Mouse (Mus musculus) heart, embryonic 13.5 days (tissue): ENCODE results near the gene Cyp2c70. TPM values are rescaled to one million over a fixed set of nuclear protein-coding genes. Genes with fewer than 3 reads are reported as not detected.
"Not testable (repeated sequence)": the region's sequence is repeated elsewhere in the genome, so short reads cannot be mapped to it uniquely, and the experiment has no call there.

Experiments
- ATAC-seq: fragments of 200-750 bp; cut with Nextera tagmentation; 2 replicates; pipeline ENCODE4 v1.8.0; 2017; ENCODE audit warnings: moderate TSS enrichment; ENCODE audit not compliant: insufficient number of reproducible peaks, low FRiP score, low TSS enrichment; ENCODE audit errors: extremely low read depth
- H3K27ac ChIP-seq: fragments of 300-500 bp; sonication (generic); replicated peaks from 2 replicates; pipeline ENCODE4 v1.5.1; 2015; ENCODE audit warnings: moderate library complexity, mild to moderate bottlenecking, inconsistent platforms
- H3K27me3 ChIP-seq: fragments of 300-500 bp; sonication (generic); replicated peaks from 2 replicates; pipeline ENCODE4 v1.6.1; 2015; ENCODE audit warnings: mild to moderate bottlenecking, inconsistent platforms
- H3K36me3 ChIP-seq: fragments of 300-500 bp; sonication (generic); 2 replicates; pipeline ENCODE4 v1.6.1; 2015; ENCODE audit warnings: mild to moderate bottlenecking, inconsistent platforms
- H3K4me1 ChIP-seq: fragments of 300-500 bp; sonication (generic); 2 replicates; pipeline ENCODE4 v1.6.1; 2015; ENCODE audit warnings: inconsistent platforms
- H3K4me2 ChIP-seq: fragments of 300-500 bp; sonication (generic); 2 replicates; pipeline ENCODE4 v1.6.1; 2015; ENCODE audit warnings: inconsistent platforms, mild to moderate bottlenecking, moderate library complexity
- H3K4me3 ChIP-seq: fragments of 300-500 bp; sonication (generic); 2 replicates; pipeline ENCODE4 v1.5.1; 2015; ENCODE audit warnings: moderate library complexity, mild to moderate bottlenecking, inconsistent platforms
- H3K9ac ChIP-seq: fragments of 300-500 bp; sonication (generic); 2 replicates; pipeline ENCODE4 v1.6.1; 2015; ENCODE audit warnings: inconsistent platforms, mild to moderate bottlenecking, moderate library complexity
- H3K9me3 ChIP-seq: fragments of 300-500 bp; sonication (generic); 2 replicates; pipeline ENCODE4 v1.6.1; 2016; ENCODE audit warnings: inconsistent platforms
- WGBS: fragments of 180-500 bp; shearing (Covaris S2); methylation state at CpG from one replicate; pipeline ENCODE4 v1.1.7; 2015; ENCODE audit warnings: mixed read lengths; 5-methylcytosine and 5-hydroxymethylcytosine counted together
- polyA plus RNA-seq: library from polyadenylated mRNA; unstranded; fragments of >200 nt; fragmentation: Nextera tagmentation; extraction: Ambion mirVana; gene quantifications from 2 replicates; pipeline ENCODE4 v1.2.1, GENCODE M21; 2015

Cyp2c70 gene
- polyA plus RNA-seq, 1 experiment from 2014 or later, result not detected

GRCm38 (mm10) chr19:40183600-40183999 is 3.5 kb downstream of the Cyp2c70 start:
- Histone ChIP-seq H3K4me2 (no peak overlapping the region), H3K27ac (no peak overlapping the region), H3K4me3 (no peak overlapping the region), H3K27me3 (no peaks in the 10 kb centered on the region), H3K9me3 (no peaks in the 10 kb centered on the region), H3K36me3 (no peaks in the 10 kb centered on the region), H3K9ac (no peak overlapping the region), H3K4me1 (no peaks in the 10 kb centered on the region)
- WGBS, result 87% methylated on average over 5 of the region's 5 CpGs
- ATAC-seq, result no peak

- Histone ChIP-seq H3K27ac (no peak overlapping the region), H3K4me3 (no peak overlapping the region), H3K4me2 (no peak overlapping the region), H3K27me3 (no peaks in the 10 kb centered on the region), H3K9me3 (no peaks in the 10 kb centered on the region), H3K9ac (no peak overlapping the region), H3K36me3 (no peaks in the 10 kb centered on the region), H3K4me1 (peaks cover 5% of the 10 kb centered on the region; the same call in 1 of the 2 replicates)
- 56% methylated on average over 4 of the region's 4 CpGs for WGBS
- no peak for ATAC-seq
These were observed 8.8 kb downstream of the Cyp2c70 start for GRCm38 (mm10) chr19:40178311-40178710.

GRCm38 (mm10) chr19:40168391-40168790 is 18.7 kb downstream of the Cyp2c70 start:
- H3K27me3 ChIP-seq, ATAC-seq, H3K9me3 ChIP-seq, H3K4me3 ChIP-seq, H3K4me2 ChIP-seq, H3K27ac ChIP-seq, H3K9ac ChIP-seq, H3K4me1 ChIP-seq, H3K36me3 ChIP-seq: not testable (repeated sequence)
- 72% methylated on average over 4 of the region's 4 CpGs for WGBS

GRCm38 (mm10) chr19:40126996-40127395 is 60.1 kb downstream of the Cyp2c70 start:
- not testable (repeated sequence) for H3K4me2 ChIP-seq, ATAC-seq, H3K27me3 ChIP-seq, H3K4me1 ChIP-seq, H3K9me3 ChIP-seq, H3K36me3 ChIP-seq, H3K9ac ChIP-seq, H3K4me3 ChIP-seq, H3K27ac ChIP-seq
- WGBS, result 29% methylated on average over 2 of the region's 2 CpGs

GRCm38 (mm10) chr19:40125165-40125564 is 62.0 kb downstream of the Cyp2c70 start:
- H3K9me3 ChIP-seq, H3K36me3 ChIP-seq, H3K27ac ChIP-seq, H3K27me3 ChIP-seq, H3K4me1 ChIP-seq, H3K4me3 ChIP-seq, ATAC-seq, H3K9ac ChIP-seq, H3K4me2 ChIP-seq: not testable (repeated sequence)
- 87% methylated on average over 3 of the region's 3 CpGs for WGBS

GRCm38 (mm10) chr19:40119624-40120023 is 67.5 kb downstream of the Cyp2c70 start:
- H3K4me3 ChIP-seq, H3K4me2 ChIP-seq, H3K27ac ChIP-seq, H3K9me3 ChIP-seq, H3K36me3 ChIP-seq, ATAC-seq, H3K27me3 ChIP-seq, H3K4me1 ChIP-seq, H3K9ac ChIP-seq: not testable (repeated sequence)
- 73% methylated on average over 13 of the region's 13 CpGs for WGBS

Other genes with a start within 250 kb of the Cyp2c70 start
- gene Cyp2c37, start 194.9 kb downstream of the Cyp2c70 start, polyA plus RNA-seq, result not detected in 2 replicates
- gene Cyp2c54, start 113.5 kb downstream of the Cyp2c70 start, polyA plus RNA-seq, result not detected in 2 replicates
- not detected in 2 replicates for gene Cyp2c50, start 97.6 kb downstream of the Cyp2c70 start, polyA plus RNA-seq
- gene Pdlim1, start 84.5 kb upstream of the Cyp2c70 start, polyA plus RNA-seq, result 247 and 281 TPM in 2 replicates